Mouse (Mus musculus): ENCODE results near the gene Lilra5. TPM values are rescaled to one million over a fixed set of nuclear protein-coding genes. Genes with fewer than 3 reads are reported as not detected.
"Not testable (repeated sequence)": the region's sequence is repeated elsewhere in the genome, so short reads cannot be mapped to it uniquely, and the experiment has no call there.

The Lilra5 gene
- polyA plus RNA-seq, 1 experiment from 2014 or later, result 0.13 TPM

DNA sequence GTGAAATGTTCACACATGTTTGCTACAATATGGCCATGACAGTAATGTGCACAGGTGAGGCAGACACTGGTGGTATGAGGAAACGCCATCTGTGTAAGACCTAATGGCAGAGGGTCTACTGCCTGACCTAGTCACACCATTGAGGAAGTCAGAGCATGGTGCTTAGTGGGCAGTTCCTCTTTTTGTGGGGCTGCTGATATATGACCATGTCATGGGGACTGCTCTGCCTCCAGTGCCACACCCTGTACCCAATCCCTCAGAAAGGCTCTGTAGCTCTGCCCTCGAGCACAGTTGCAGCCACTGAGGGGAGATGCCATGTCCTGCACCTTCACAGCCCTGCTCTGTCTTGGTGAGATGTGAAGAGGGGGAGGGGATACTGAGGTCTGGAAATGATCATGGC lies 36.3 kb downstream of the Lilra5 start:
- not testable (repeated sequence) for H3K36me3 ChIP-seq; H3K9me3 ChIP-seq (replicated peaks); H3K4me3 ChIP-seq; H3K27me3 ChIP-seq; H3K27ac ChIP-seq; H3K4me2 ChIP-seq; H3K4me1 ChIP-seq (replicated peaks); H3K9ac ChIP-seq; ATAC-seq (replicated peaks; ENCODE audit: insufficient number of reproducible peaks, insufficient read depth, low FRiP score, low read depth)
- WGBS, result 51% methylated on average over 2 of the region's 2 CpGs

GRCm38 (mm10) chr7:4275500-4275899 lies 37.9 kb downstream of the Lilra5 start:
- not testable (repeated sequence) for H3K4me2 ChIP-seq; H3K9me3 ChIP-seq (replicated peaks); H3K36me3 ChIP-seq; H3K27me3 ChIP-seq; H3K4me1 ChIP-seq (replicated peaks); ATAC-seq (replicated peaks; ENCODE audit: insufficient number of reproducible peaks, insufficient read depth, low FRiP score, low read depth); H3K27ac ChIP-seq; H3K4me3 ChIP-seq; H3K9ac ChIP-seq
- 88% methylated on average over 10 of the region's 10 CpGs for WGBS

GRCm38 (mm10) chr7:4292638-4293037 lies 55.1 kb downstream of the Lilra5 start:
- Histone ChIP-seq H3K4me2 (no peak overlapping the region), H3K4me1 (replicated peaks) (no peaks in the 10 kb centered on the region), H3K36me3 (no peaks in the 10 kb centered on the region), H3K27me3 (no peaks in the 10 kb centered on the region), H3K9ac (no peak overlapping the region), H3K27ac (no peak overlapping the region), H3K9me3 (replicated peaks) (no peaks in the 10 kb centered on the region), H3K4me3 (no peak overlapping the region)
- no peak for ATAC-seq (replicated peaks; ENCODE audit: insufficient number of reproducible peaks, insufficient read depth, low FRiP score, low read depth)
- 82% methylated on average over 5 of the region's 5 CpGs for WGBS

Other genes with a start within 250 kb of the Lilra5 start
- gene Lair1, start 174.6 kb upstream of the Lilra5 start, polyA plus RNA-seq (2015; fragmentation: Nextera tagmentation; extraction: Ambion mirVana), result 1.3 and 2.2 TPM in 2 replicates
- gene Ttyh1, start 118.3 kb upstream of the Lilra5 start, polyA plus RNA-seq (2015; fragmentation: Nextera tagmentation; extraction: Ambion mirVana), result 1.2 and 1.7 TPM in 2 replicates
- 43.7 and 65.8 TPM in 2 replicates for gene Leng8, start 100.7 kb upstream of the Lilra5 start, polyA plus RNA-seq (2015; fragmentation: Nextera tagmentation; extraction: Ambion mirVana)
- 2.8 and 3.3 TPM in 2 replicates for gene Leng9, start 87.4 kb upstream of the Lilra5 start, polyA plus RNA-seq (2015; fragmentation: Nextera tagmentation; extraction: Ambion mirVana)
- 25.6 and 30.9 TPM in 2 replicates for gene Cdc42ep5, start 72.9 kb upstream of the Lilra5 start, polyA plus RNA-seq (2015; fragmentation: Nextera tagmentation; extraction: Ambion mirVana)
- gene Ncr1, start 100.0 kb downstream of the Lilra5 start, polyA plus RNA-seq (2015; fragmentation: Nextera tagmentation; extraction: Ambion mirVana), result 0.08 and 0.13 TPM in 2 replicates
- gene Gp6, start 160.0 kb downstream of the Lilra5 start, polyA plus RNA-seq (2015; fragmentation: Nextera tagmentation; extraction: Ambion mirVana), result 0.18 and 0.48 TPM in 2 replicates
- gene Rdh13, start 207.9 kb downstream of the Lilra5 start, polyA plus RNA-seq (2015; fragmentation: Nextera tagmentation; extraction: Ambion mirVana), result 26.1 and 27.9 TPM in 2 replicates
- 4.8 TPM in 2 replicates for gene Eps8l1, start 222.9 kb downstream of the Lilra5 start, polyA plus RNA-seq (2015; fragmentation: Nextera tagmentation; extraction: Ambion mirVana)

All from heart, embryonic 15.5 days (tissue).